ENCODE assay signal across 8 mouse cellular contexts in genomic region chr10:86339649-86340379, GRCm38 (mm10). TPM values are rescaled to one million over a fixed set of nuclear protein-coding genes. Genes with fewer than 3 reads are reported as not detected.
DNase-seq lines count a peak whose midpoint lies in the region; ATAC-seq and TF ChIP-seq lines count a peak whose summit lies in the region.

No protein-coding gene starts in this region.

- H3K36me3 ChIP-seq in embryonic facial prominence, embryonic 15.5 days: peaks cover 11% of the 10 kb centered on the region
- peaks cover 6% of the 10 kb centered on the region; the same call in 1 of the 2 replicates for H3K36me3 ChIP-seq in heart, embryonic 15.5 days

- no peak overlapping the region for H3K9ac ChIP-seq in embryonic facial prominence, embryonic 15.5 days
- no peak overlapping the region; the same call in 1 of the 2 replicates for H3K9ac ChIP-seq in heart, embryonic 15.5 days

- peaks cover 59% of the 10 kb centered on the region for H3K4me1 ChIP-seq in embryonic facial prominence, embryonic 15.5 days
- peaks cover 96% of the 10 kb centered on the region for H3K4me1 ChIP-seq in heart, embryonic 15.5 days (replicated peaks)
- H3K4me1 ChIP-seq in lung, adult 2 months (ENCODE audit: control insufficient read depth, insufficient read depth, low read length): peaks cover 47% of the 10 kb centered on the region

- TF ChIP-seq POLR2A in lung, adult 2 months (IDR thresholded peaks at IDR 0.05; ENCODE audit: borderline replicate concordance, extremely low read depth, low read depth, low read length): 0 out of 2 replicates have a peak, but pooled peaks have one; percentile 3

- H3K27ac ChIP-seq in embryonic facial prominence, embryonic 15.5 days (replicated peaks): peak overlapping the region; percentile 49
- peak overlapping the region; percentile 89 for H3K27ac ChIP-seq in heart, embryonic 15.5 days
- peak overlapping the region; percentile 86 for H3K27ac ChIP-seq in layer of hippocampus, adult 2 months

- peak; percentile 47; the same call in 1 of the 2 replicates for ATAC-seq in embryonic facial prominence, embryonic 15.5 days (ENCODE audit: insufficient number of reproducible peaks, low FRiP score, low TSS enrichment, low read depth)
- ATAC-seq in heart, embryonic 15.5 days (replicated peaks; ENCODE audit: insufficient number of reproducible peaks, insufficient read depth, low FRiP score, low read depth): peak; percentile 59

- WGBS in embryonic facial prominence, embryonic 15.5 days: 36% methylated on average over 2 of the region's 2 CpGs
- WGBS in heart, embryonic 15.5 days: 20% methylated on average over 2 of the region's 2 CpGs
- WGBS in lung, adult 2 months: 15% methylated on average over 2 of the region's 2 CpGs

- no peak overlapping the region for H3K4me2 ChIP-seq in embryonic facial prominence, embryonic 15.5 days (replicated peaks)
- H3K4me2 ChIP-seq in heart, embryonic 15.5 days: 0 out of 2 replicates have a peak overlapping the region, but pooled peaks have one; percentile 7

- no peak for TF ChIP-seq CTCF in layer of hippocampus, adult 2 months (conservative IDR thresholded peaks at IDR 0.05)
- no peak for TF ChIP-seq CTCF in lung, adult 2 months (IDR thresholded peaks at IDR 0.05; ENCODE audit: insufficient read depth, low read length)

- H3K9me3 ChIP-seq in embryonic facial prominence, embryonic 15.5 days (replicated peaks): no peaks in the 10 kb centered on the region
- no peaks in the 10 kb centered on the region for H3K9me3 ChIP-seq in heart, embryonic 15.5 days (replicated peaks)

- peak; percentile 54 for DNase-seq in retina, adult 2 months (ENCODE audit: low read depth, low spot score)
- no peak for DNase-seq in retina, embryonic 14.5 days (ENCODE audit: low spot score)
- peak; percentile 66 to 74 for DNase-seq in layer of hippocampus, adult 2 months (ENCODE audit: low spot score in 2 of 2)
- peak; percentile 85 for DNase-seq in lung, adult 2 months
- DNase-seq in telencephalon, adult 2 months (ENCODE audit: low read depth, low spot score): peak; percentile 48
- DNase-seq in embryo, embryonic 9.5 days (ENCODE audit: extremely low spot score): no peak

- H3K27me3 ChIP-seq in embryonic facial prominence, embryonic 15.5 days: no peaks in the 10 kb centered on the region
- H3K27me3 ChIP-seq in heart, embryonic 15.5 days: no peaks in the 10 kb centered on the region

- no peak overlapping the region for H3K4me3 ChIP-seq in embryonic facial prominence, embryonic 15.5 days (replicated peaks)
- H3K4me3 ChIP-seq in heart, embryonic 15.5 days: no peak overlapping the region
- no peak overlapping the region for H3K4me3 ChIP-seq in layer of hippocampus, adult 2 months
- H3K4me3 ChIP-seq in lung, adult 2 months (replicated peaks; ENCODE audit: extremely low read depth, low read depth, low read length): no peak overlapping the region

RNA-seq across cellular contexts. Expression of gene Timp3, which starts 39.6 kb away (rescaled TPM):
- 81.4 and 82.5 TPM in 2 replicates for polyA plus RNA-seq in embryonic facial prominence, embryonic 15.5 days (2015; fragmentation: Nextera tagmentation; extraction: Ambion mirVana)
- 78.8 and 81.2 TPM in 2 replicates for polyA plus RNA-seq in heart, embryonic 15.5 days (2015; fragmentation: Nextera tagmentation; extraction: Ambion mirVana)
- total RNA-seq in layer of hippocampus, adult 2 months (2021): 10 to 100 TPM; 61.8 to 62.0 TPM
- polyA plus RNA-seq in lung, adult 2 months (2012; rRNA removed): 259 and 473 TPM in 2 replicates

Comparison
In these comparisons a context has a peak if more than half of its experiments do, and no peak if none do; other contexts are left out.
1. DNase-seq: peak in retina, adult 2 months (single experiment), layer of hippocampus, adult 2 months (2 of 2), lung, adult 2 months (single experiment) and telencephalon, adult 2 months (single experiment); none in retina, embryonic 14.5 days (single experiment) and embryo, embryonic 9.5 days (single experiment).
2. Peak in every context shown above with its lines, with median percentiles within 50 percentile points of each other: H3K27ac ChIP-seq.